Mouse (Mus musculus) forelimb bud, embryonic 11.5 days (tissue): ENCODE results near the gene Trappc3l.

Experiments used
- DNase-seq: peaks from one replicate; pipeline ENCODE4 v3.0.0-alpha.2; 2012; ENCODE audit warnings: low read depth, low spot score

Trappc3l gene

DNA sequence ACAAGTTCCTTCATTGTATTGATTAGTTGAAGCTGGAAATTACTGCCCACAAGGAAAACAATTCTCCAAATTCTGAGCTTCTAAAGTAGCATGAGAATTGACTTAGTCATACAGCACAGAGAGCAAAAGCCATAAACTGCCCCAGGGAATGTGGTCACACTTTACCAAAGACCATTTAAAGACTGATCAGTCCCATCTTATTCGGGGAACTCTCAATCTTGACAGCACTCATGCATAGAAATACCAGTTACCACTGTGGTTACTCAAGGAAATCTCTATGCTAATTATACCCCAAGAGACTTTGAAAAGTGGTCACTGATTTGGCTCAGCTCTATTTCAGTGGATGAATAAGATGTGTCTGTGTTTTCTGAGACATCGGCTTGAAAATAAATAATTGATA is 57.8 kb downstream of the Trappc3l start:
- no peak for DNase-seq

DNA sequence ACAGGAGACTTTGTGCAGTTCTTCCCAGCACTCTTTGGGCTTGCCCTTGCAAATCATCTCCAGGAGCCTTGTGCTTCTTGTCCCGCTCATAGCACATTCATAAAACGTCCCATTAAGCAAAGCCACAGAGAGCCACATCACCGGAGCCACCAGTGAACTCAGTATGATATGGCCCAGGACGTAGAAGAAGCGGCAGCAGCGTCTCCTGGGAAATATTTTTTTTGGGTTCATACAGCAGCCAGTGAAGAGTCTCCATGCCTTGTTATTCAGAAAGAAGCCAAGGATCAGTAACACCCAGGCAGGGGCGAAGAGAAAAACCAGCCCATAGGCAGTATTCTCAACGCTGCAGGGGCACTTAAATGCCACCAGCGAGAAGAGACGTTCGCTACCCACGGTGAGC is 58.6 kb downstream of the Trappc3l start:
- DNase-seq = no peak

DNA sequence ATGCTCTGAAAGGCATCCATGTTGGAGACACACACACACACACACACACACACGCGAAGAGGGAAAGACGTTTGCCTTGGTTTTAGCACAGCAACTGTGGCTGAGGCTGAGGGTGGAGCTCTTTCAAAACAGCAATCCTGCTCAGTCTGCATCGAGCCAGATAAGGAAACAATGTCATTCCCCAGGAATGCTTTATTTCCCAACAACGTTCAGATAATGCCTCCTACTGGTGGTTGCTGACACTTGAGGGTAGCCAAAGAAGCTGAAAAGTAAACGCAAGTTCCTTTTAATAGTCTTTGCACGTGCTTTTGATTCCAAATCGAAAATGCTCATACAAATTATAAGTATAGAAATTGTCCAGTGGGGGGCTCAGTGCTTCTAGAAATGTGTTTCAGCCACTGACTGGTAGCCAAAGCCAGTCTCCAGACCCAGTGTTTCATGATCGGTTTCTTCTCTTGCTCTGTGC is 59.1 kb downstream of the Trappc3l start, which contains the start of gene Calhm5:
Gene Calhm5 (minus strand): TSS at position 102 of the 466 bp plus-strand sequence.
- peak; percentile 20 for DNase-seq

DNA sequence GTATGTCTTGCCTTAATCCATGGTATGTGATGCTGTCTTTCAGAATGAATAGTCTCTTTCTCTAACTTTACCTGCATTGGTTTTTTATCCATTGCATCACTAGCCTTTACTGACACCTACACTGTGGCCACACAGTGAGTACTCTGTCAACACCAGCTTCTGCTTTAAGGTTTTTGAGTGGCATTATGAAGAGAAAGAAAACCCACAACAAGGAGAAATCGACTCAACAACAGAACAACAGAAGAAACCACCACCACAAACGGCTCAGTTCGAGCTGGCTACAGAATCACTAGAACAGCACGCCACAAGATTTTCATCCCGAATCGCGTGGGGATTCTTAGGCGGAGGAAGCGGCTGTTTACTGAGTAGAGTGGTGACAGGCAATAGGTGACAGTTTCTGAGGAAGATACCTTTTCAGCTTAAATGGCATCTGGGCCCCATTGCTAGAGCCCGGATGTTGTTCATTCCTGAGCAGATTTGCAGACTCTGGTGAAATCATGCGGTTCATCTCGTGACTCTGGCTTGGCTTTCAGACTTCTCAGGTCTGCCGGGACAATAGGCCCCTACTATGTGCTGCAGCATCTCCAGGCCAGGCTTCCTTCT is 73.6 kb downstream of the Trappc3l start:
- no peak for DNase-seq

DNA sequence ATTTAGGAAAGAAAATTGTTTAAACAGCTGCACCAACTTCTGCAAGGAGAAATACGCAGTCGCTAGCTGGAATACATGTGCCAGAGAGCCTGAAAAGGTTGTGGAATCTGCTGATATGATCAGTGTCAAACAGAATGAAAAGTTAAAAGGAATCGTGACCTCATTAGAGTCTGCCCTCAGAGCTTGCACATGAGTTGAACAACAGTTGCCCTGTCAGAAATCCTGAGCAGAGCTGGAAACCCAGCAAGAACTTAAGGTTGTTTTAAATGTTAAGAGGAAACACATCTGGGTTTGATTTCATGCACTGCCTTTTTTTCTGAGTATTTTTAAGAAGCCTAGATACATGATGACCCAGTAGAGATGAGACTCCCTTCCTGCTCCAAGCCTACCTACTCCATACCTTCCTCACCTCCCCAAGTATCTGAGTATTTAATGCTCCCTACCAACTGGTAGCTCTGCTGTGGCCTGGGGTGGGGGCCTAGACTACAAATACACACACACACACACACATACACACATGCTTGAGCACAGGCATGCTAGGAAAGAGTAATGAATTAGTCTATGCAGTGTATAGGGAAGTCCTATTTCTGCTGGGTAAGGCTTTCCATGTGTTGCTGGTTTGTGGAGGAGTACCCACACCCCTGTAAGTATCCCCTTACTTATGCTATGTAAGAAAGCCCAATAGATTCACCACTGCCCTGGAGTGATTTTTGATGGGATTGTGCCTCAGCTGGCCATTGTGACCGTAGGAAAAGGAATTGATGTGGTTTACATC is 74.8 kb downstream of the Trappc3l start:
- peak; percentile 17 for DNase-seq

DNA sequence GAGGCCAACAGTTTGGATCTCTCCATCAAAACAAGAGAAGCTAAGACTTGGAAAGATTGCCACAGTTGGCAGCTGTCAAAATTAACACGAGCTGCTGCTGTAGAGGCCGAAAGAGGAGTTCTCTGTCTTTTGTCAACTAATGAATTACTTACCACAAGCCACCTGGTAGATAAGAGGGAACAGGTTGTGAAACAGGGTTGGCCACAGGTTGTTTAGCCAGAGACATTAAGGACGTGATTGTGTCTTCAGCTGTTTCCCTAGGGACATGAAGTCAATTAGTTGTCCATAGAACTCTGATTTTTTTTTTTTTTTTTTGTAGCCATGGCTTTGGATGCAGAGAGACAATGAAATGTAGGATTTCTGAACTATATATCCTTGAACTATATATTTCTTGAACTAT is 79.7 kb downstream of the Trappc3l start:
- no peak for DNase-seq

DNA sequence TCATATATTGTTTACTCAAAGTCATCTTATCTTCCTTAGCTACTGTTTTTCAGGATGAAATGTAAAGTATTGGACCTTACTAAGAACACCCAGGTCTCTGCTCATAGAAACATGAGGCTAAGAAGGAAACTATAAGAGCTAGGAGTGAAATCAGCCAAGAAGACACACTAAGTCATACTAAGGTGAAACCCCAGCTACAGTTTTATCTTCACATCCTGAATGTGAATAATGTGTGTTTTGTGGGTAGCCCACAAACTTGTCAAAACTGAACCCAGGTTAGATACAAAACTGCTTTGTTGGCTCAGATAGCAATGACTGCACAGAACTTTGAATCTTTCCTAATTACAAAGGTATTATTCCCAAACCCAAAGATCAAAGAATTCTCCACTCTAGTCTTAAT is 80.4 kb downstream of the Trappc3l start:
- DNase-seq = no peak

DNA sequence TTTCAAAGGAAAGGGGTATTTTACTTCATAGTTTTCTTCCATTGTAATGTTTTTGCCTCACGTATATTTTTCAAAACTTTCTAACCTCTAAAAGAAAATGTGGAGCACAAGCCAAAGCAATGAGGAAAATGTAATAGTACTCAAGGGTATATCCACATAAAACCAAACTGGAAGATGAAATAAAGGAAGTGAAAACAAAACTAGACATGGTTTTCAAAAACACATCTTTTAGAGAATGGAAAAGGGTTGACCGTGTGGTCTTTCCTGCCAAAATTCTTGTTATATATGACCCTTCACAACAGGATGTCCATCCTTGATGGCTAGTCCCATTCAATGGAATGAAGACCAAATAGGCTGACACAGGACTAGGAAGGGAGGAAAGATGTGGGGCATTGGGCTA is 81.0 kb downstream of the Trappc3l start:
- no peak for DNase-seq

DNA sequence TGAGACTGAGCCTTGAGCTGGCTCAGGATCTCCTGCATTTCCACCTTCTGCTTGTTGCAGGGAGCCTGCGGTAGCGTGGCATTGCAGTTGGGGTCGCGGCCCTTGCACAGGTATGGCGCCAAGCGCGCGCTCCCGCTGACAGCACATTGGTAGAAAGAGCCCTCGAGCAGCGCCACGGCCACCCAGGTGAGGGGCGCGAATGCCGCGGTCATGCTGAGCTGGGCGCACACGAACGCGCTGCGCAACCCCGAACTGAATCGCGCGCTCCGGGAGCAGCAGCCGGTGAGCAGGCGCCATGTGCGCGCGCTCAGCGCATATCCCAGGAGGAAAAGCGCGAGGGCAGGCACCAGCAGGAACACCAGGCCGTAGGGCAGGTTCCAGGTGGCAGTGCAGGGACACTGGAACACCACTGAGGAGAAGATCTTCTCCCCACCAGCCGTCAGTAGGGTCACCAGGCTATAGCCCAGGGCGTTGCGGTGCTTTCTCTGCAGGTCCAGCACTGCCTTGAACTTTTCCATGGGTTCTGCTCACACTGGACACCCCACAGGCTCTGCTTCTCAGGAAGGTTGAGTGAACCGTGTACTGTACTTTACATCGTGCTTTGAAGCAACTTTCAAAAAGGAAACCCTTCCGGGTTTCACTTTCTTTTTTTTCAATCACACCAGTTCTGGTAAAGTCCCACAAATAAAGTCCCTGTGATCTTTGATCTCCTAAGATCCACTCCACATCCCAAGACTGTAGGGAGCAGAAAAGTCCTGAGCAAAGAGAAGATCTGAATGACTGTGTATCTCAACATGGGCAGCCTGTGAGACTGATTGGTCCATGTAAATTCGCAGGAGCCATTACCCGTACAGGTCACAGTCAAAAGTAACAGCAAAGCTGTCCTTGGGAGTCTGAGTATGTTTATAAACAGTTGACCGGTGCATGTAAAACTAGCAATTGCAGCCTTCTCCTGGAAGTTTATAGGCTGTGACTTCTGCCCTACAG is 90.3 kb downstream of the Trappc3l start, which contains the start of gene Calhm6:
Gene Calhm6 (minus strand): TSS at position 593 of the 987 bp plus-strand sequence.
- peak; percentile 49 for DNase-seq

DNA sequence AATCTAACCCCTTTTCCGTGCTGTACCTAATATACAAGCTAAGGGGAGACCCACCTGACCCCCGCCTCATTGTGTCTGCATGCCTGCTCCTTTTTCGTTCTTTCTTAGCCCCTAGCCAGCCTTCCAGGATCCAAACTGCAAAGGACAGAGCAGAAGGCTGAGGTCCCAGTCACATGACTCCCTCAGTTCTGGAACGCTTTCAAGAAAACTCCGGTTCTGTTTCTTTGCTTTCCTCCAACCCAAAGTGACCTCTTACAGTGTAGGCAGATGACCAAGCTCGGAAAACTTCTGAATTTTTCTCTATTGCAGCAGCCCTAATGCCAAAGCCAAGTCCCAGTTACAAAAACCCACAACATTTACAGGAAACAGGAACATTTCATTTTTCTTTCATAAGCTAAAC is 91.0 kb downstream of the Trappc3l start:
- DNase-seq = no peak

DNA sequence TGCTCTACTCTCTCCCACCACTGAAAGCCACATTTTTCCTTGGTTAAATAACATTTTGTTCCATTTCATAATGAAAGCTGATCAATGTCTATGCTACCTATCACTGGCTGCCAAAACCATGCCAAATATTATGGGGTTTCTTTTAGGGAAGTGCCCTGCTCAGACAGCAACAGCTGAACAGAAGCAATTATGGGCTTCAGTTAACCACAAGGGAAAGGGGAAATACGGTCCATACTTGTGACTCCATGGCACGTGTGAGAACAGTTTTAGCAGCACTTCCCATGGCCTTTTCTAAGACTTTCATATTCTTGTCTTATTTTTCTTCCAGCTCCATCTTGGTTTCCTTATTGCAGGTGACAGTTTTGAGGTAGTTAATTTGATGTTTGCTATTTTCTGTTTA is 94.0 kb downstream of the Trappc3l start:
- no peak for DNase-seq

DNA sequence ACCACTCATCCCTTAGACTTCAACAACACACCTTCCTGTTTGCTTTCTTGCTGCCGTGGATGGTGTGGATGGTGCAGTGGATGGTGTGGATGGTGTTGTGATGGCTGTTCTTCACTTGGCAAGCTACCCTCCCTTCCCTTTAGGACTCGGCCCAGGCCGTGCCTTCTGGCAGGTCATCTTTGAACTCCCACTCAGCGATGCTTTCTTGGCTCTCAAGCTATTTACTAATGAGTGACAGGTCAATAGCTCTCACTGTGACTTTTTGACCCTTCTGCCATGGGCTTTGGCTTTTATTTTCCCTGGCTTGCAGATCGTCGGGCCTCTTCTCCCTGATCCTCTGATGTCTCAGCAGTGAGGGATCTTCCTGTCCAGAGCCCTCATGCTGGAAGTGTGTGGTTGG is 99.0 kb downstream of the Trappc3l start:
- no peak for DNase-seq

DNA sequence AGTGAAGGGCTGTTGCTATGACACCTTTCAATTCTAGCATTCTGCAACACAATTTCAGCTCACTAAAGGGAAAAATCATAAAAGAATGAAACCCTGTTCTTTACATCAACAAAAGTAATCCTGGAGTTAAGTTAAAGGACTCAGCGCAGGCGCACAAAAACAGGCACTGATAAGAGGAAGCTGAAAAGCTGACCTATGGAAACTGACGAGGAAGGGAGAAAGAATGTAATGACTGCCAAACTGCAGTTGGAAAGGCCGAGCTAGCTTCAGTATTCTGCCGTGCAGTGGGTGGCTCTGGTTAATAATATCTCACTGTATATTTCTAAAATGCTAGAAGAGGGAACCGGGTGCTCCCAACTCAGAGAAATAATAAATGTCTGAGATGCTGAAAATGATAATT is 100.6 kb downstream of the Trappc3l start:
- no peak for DNase-seq

DNA sequence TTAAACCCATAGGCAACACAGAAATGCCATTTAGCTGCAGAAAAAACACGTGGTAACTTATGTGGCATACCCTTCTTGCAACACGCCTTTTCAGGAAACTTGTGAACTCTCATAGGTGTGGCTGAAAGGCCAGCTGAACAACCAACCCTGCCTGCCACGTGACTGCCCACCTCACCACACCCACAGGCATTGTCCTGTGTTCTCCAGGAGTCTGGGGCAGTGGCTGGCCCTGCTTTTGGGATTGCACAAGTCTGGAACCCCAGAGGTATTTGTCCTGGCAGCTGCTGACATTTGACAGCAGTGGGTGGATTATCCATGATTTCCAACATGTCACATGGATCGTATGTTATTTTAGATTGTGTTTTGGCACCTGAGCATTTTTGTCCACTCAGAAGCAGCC is 102.4 kb downstream of the Trappc3l start:
- no peak for DNase-seq

DNA sequence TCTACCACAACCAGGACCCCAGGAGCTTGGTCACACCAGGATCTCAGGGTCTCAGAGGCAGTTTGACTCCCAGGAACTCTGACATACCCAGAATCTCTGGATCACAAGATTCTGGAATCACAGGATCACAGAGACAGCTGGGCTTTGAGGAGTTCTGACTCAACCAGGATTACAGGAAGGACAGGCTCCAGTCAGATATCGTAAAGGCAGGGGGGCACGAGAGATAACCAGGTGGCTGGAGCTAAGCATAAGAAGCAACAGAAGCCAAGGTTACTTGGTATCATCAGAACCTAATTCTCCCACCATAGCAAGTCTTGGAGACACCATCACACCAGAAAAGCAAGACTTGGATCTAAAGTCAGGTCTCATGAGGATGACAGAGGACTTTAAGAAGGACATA is 104.3 kb downstream of the Trappc3l start:
- DNase-seq = no peak

DNA sequence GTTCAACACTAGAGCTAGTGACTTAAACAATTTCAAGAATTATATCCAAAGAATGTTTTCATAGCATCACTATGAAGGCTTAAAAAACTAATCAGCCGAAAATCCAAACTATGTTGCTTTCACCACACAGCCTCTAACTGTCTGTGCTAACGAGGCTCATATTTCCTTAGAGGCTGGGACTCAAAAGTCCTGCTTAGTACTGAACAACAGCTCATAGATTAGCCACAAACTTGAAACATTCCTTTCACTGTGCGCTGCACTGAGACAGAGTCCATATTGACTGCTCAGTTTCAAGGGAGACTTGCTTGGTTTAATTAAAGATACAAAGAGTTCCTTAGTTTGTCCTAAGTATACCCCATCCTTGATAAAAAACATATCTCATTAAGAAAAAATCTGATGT is 112.4 kb downstream of the Trappc3l start:
- peak; percentile 53 for DNase-seq

DNA sequence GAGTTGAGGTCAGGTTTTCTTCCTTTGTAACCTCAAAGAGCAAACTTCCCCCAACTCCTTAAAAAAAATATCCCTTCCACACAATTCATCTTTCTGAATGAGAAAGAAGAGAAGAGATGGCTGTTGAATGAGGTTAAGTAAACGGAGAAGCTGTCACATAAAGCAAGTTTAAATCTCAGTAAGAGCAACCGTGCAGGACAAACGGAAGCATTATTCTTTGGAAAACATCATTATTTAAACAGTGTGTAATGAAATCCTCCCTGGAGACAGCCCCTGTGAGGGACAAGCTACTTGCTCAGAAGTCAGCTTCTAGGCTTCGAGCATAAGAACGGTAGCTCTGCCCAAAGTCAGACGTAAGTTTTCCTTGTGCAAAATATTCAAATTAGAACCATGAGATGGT is 113.1 kb downstream of the Trappc3l start:
- no peak for DNase-seq

DNA sequence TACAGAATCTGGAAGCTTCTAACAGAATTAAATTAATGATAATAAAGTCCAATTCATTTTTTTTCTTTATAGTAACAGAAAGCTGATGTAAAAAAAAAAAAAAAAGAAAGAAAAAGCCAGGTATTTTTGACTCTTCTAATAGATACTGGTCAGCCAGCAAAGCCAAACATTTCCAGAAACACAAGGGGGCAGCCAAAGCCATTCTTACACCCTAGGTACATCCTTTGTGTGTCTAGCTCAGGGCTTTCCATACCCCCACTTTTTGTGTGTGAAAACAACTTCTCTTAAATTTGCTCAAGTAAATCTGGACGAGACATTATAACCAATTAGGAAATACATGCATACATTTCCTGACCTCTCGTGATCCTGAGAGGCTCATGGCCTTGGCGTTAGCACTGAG is 114.4 kb downstream of the Trappc3l start:
- DNase-seq = no peak

DNA sequence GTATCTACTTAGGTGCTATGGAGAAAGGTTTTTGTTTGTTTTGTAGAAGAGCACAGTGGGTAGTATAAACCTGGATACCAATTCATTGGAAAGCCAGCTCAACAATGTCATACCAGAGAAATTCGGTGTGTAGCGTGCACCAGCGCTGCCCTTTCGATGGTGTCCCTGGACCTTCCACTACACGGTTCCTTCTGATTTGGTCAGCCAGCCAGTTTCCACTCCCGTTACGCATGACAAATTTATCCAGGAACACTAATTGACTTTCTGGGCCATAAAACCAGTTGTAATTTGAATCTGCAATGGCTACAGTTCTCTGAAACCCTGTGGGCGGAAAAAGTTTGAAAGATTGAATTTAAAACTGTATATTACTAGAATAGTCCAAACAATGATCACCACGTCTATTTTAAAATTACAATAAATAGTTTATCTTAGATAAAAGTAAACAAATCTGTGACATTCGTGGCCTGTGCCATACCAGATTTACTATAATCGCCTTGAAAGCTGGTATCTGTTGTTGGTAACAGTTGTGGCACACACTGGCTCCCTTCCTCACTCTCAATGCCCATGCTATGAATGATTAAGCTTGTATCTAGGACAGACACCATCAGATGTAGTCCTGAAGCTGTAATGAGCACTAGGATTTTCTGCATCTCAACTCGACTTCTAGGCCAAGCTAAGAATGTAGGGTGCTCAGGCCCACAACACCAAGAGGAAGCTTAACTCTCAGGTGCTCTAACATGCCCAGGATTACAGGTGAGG is 118.6 kb downstream of the Trappc3l start:
- no peak for DNase-seq
